Mouse (Mus musculus): ENCODE results near the gene Brd3os. TPM values are rescaled to one million over a fixed set of nuclear protein-coding genes. Genes with fewer than 3 reads are reported as not detected.

Brd3os gene
- polyA plus RNA-seq (2015; fragmentation: Nextera tagmentation; extraction: Ambion mirVana): 6.2 and 7.1 TPM in 2 replicates

- H3K9me3 ChIP-seq: no peaks in the 10 kb centered on the region
- peak within 1 kb of the TSS; percentile 58 for H3K27ac ChIP-seq
- peak within 1 kb of the TSS; percentile 66 for H3K4me2 ChIP-seq
- peak; percentile 90 for ATAC-seq (ENCODE audit: borderline replicate concordance, extremely low read depth, low FRiP score, low TSS enrichment)
- peak within 1 kb of the TSS; percentile 49 for H3K4me3 ChIP-seq
- peaks cover 22% of the 10 kb centered on the region for H3K36me3 ChIP-seq
- H3K27me3 ChIP-seq: no peaks in the 10 kb centered on the region
- H3K9ac ChIP-seq: peak within 1 kb of the TSS; percentile 46
- H3K4me1 ChIP-seq: peaks cover 18% of the 10 kb centered on the region
- WGBS: 2% methylated on average over 36 of the region's 36 CpGs
These were observed at the start of gene Brd3os for GRCm38 (mm10) chr2:27441767-27442707. Gene Brd3os (plus strand): TSS chr2:27442324.

GRCm38 (mm10) chr2:27394158-27394832 is 47.8 kb upstream of the Brd3os start:
- 60% methylated on average over 10 of the region's 10 CpGs for WGBS
- Histone ChIP-seq H3K4me1 (peaks cover 37% of the 10 kb centered on the region), H3K36me3 (no peaks in the 10 kb centered on the region), H3K27me3 (no peaks in the 10 kb centered on the region), H3K27ac (no peak overlapping the region), H3K9ac (no peak overlapping the region), H3K9me3 (no peaks in the 10 kb centered on the region), H3K4me3 (no peak overlapping the region), H3K4me2 (no peak overlapping the region)
- no peak for ATAC-seq (ENCODE audit: borderline replicate concordance, extremely low read depth, low FRiP score, low TSS enrichment)

- Histone ChIP-seq H3K4me3 (no peak overlapping the region), H3K4me1 (peaks cover 14% of the 10 kb centered on the region), H3K9me3 (no peaks in the 10 kb centered on the region), H3K36me3 (no peaks in the 10 kb centered on the region), H3K4me2 (no peak overlapping the region), H3K27me3 (no peaks in the 10 kb centered on the region), H3K27ac (no peak overlapping the region), H3K9ac (no peak overlapping the region)
- 64% methylated on average over 17 of the region's 17 CpGs for WGBS
- no peak for ATAC-seq (ENCODE audit: borderline replicate concordance, extremely low read depth, low FRiP score, low TSS enrichment)
These were observed 45.3 kb upstream of the Brd3os start for GRCm38 (mm10) chr2:27396656-27397440.

- ATAC-seq (ENCODE audit: borderline replicate concordance, extremely low read depth, low FRiP score, low TSS enrichment): no peak
- H3K9me3 ChIP-seq: no peaks in the 10 kb centered on the region
- WGBS: 98% methylated on average over 2 of the region's 2 CpGs
These were observed 42.0 kb upstream of the Brd3os start for GRCm38 (mm10) chr2:27400083-27400482.

GRCm38 (mm10) chr2:27401544-27401943 is 40.6 kb upstream of the Brd3os start:
- ATAC-seq (ENCODE audit: borderline replicate concordance, extremely low read depth, low FRiP score, low TSS enrichment): no peak
- peaks cover 26% of the 10 kb centered on the region for H3K4me1 ChIP-seq
- H3K4me2 ChIP-seq: no peak overlapping the region
- H3K9me3 ChIP-seq: no peaks in the 10 kb centered on the region
- no peak overlapping the region for H3K4me3 ChIP-seq
- no peak overlapping the region for H3K27ac ChIP-seq
- WGBS: 79% methylated on average over 2 of the region's 2 CpGs
- no peaks in the 10 kb centered on the region for H3K36me3 ChIP-seq
- H3K27me3 ChIP-seq: no peaks in the 10 kb centered on the region
- no peak overlapping the region for H3K9ac ChIP-seq

More at GRCm38 (mm10) chr2:27400083-27400482, 42.0 kb upstream of the Brd3os start:
- H3K27ac ChIP-seq: no peak overlapping the region
- H3K9ac ChIP-seq: no peak overlapping the region
- peaks cover 20% of the 10 kb centered on the region for H3K4me1 ChIP-seq
- H3K27me3 ChIP-seq: no peaks in the 10 kb centered on the region
- H3K36me3 ChIP-seq: no peaks in the 10 kb centered on the region
- no peak overlapping the region for H3K4me3 ChIP-seq
- no peak overlapping the region for H3K4me2 ChIP-seq

GRCm38 (mm10) chr2:27404375-27405093 is 37.6 kb upstream of the Brd3os start:
- H3K9ac ChIP-seq: no peak overlapping the region
- no peak overlapping the region for H3K4me2 ChIP-seq
- no peak for ATAC-seq (ENCODE audit: borderline replicate concordance, extremely low read depth, low FRiP score, low TSS enrichment)
- H3K27ac ChIP-seq: 0 out of 2 replicates have a peak overlapping the region, but pooled peaks have one; percentile 30
- peaks cover 36% of the 10 kb centered on the region for H3K4me1 ChIP-seq
- no peaks in the 10 kb centered on the region for H3K36me3 ChIP-seq
- H3K27me3 ChIP-seq: no peaks in the 10 kb centered on the region
- no peak overlapping the region for H3K4me3 ChIP-seq
- WGBS: 36% methylated on average over 6 of the region's 6 CpGs
- H3K9me3 ChIP-seq: no peaks in the 10 kb centered on the region

- 52% methylated on average over 5 of the region's 5 CpGs for WGBS
- no peak for ATAC-seq (ENCODE audit: borderline replicate concordance, extremely low read depth, low FRiP score, low TSS enrichment)
These were observed 36.8 kb upstream of the Brd3os start for GRCm38 (mm10) chr2:27405094-27405884.

GRCm38 (mm10) chr2:27406928-27407327 is 35.2 kb upstream of the Brd3os start:
- no peak overlapping the region for H3K4me2 ChIP-seq
- no peaks in the 10 kb centered on the region for H3K36me3 ChIP-seq
- WGBS: 73% methylated on average over 5 of the region's 5 CpGs
- H3K9ac ChIP-seq: no peak overlapping the region
- no peak for ATAC-seq (ENCODE audit: borderline replicate concordance, extremely low read depth, low FRiP score, low TSS enrichment)
- H3K27ac ChIP-seq: no peak overlapping the region
- no peaks in the 10 kb centered on the region for H3K27me3 ChIP-seq
- no peaks in the 10 kb centered on the region for H3K9me3 ChIP-seq
- peaks cover 54% of the 10 kb centered on the region for H3K4me1 ChIP-seq
- no peak overlapping the region for H3K4me3 ChIP-seq

More at GRCm38 (mm10) chr2:27405094-27405884, 36.8 kb upstream of the Brd3os start:
- no peaks in the 10 kb centered on the region for H3K27me3 ChIP-seq
- no peaks in the 10 kb centered on the region for H3K36me3 ChIP-seq
- H3K27ac ChIP-seq: peak overlapping the region; percentile 30; the same call in 1 of the 2 replicates
- H3K4me1 ChIP-seq: peaks cover 40% of the 10 kb centered on the region
- H3K4me2 ChIP-seq: no peak overlapping the region
- H3K4me3 ChIP-seq: no peak overlapping the region
- no peak overlapping the region for H3K9ac ChIP-seq
- H3K9me3 ChIP-seq: no peaks in the 10 kb centered on the region

GRCm38 (mm10) chr2:27408194-27408593 is 33.9 kb upstream of the Brd3os start:
- Histone ChIP-seq H3K4me2 (no peak overlapping the region), H3K4me3 (no peak overlapping the region), H3K4me1 (peaks cover 67% of the 10 kb centered on the region), H3K9ac (no peak overlapping the region), H3K27me3 (no peaks in the 10 kb centered on the region), H3K9me3 (no peaks in the 10 kb centered on the region), H3K36me3 (no peaks in the 10 kb centered on the region), H3K27ac (no peak overlapping the region)
- ATAC-seq (ENCODE audit: borderline replicate concordance, extremely low read depth, low FRiP score, low TSS enrichment): no peak
- WGBS: 63% methylated on average over 3 of the region's 3 CpGs

- no peak overlapping the region for H3K4me3 ChIP-seq
These were observed 31.5 kb upstream of the Brd3os start for GRCm38 (mm10) chr2:27410518-27411140.

More at GRCm38 (mm10) chr2:27410518-27411140, 31.5 kb upstream of the Brd3os start:
- Histone ChIP-seq H3K36me3 (no peaks in the 10 kb centered on the region), H3K4me1 (peaks cover 72% of the 10 kb centered on the region), H3K9me3 (no peaks in the 10 kb centered on the region), H3K9ac (no peak overlapping the region), H3K27ac (no peak overlapping the region), H3K27me3 (no peaks in the 10 kb centered on the region), H3K4me2 (no peak overlapping the region)
- 69% methylated on average over 6 of the region's 6 CpGs for whole genome bisulfite sequencing
- ATAC-seq (ENCODE audit: borderline replicate concordance, extremely low read depth, low FRiP score, low TSS enrichment): no peak
